Mouse (Mus musculus) CD4-positive naive resting alpha-beta T cell, adult 57 days (primary cell): ENCODE results near the gene Gm17604. TPM values are rescaled to one million over a fixed set of nuclear protein-coding genes. Genes with fewer than 3 reads are reported as not detected.

Experiments
- total RNA-seq: library from RNA; stranded (reverse); gene quantifications from one replicate; pipeline ENCODE4 v1.2.4, GENCODE M21; 2023

Gene Gm17604
- not detected for total RNA-seq

GRCm38 (mm10) chrX:165004779-165005324, at the start of gene Gm17604:
Gene Gm17604 (minus strand): TSS chrX:165004829.

DNA sequence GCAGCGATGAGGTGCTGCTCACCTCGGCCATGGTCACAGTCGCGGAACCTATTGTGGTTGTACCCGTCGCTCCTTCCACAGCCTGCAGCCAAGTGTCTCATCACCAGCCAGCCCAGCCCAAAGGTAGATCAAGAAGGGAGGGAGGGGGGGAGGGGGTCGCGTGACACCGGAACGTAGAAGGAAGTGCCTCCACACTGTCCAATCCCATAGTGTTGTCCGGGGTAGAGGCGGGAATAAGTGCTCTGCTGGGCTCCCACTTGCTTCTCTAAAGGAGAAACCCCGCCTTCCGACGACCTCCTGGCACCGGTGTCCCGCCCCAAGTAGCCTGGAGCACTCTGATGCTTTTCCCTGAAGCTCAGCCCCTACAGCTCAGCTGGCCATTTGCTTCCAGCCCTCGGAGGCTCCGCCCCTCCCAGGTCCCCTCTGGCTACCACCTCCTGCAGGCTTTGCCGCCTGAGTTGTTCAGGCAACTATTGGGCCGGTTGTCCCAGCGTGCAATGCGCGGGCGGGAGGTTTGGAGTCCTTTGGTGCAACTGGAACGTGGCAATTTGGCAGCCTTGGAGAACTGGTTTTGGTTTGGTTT, 24.3 kb downstream of the Gm17604 start, which contains the start of the genes Mospd2 and Fancb:
Gene Mospd2 (minus strand): TSS at position 183 of the 583 bp plus-strand sequence.
Gene Fancb (plus strand): TSS at position 400 of the 583 bp plus-strand sequence.

Other genes with a start within 250 kb of the Gm17604 start
- gene Mospd2, start 24.5 kb downstream of the Gm17604 start, total RNA-seq: 11.6 TPM
- 2.7 TPM for gene Fancb, start 24.2 kb downstream of the Gm17604 start, total RNA-seq